In the genomic region with DNA sequence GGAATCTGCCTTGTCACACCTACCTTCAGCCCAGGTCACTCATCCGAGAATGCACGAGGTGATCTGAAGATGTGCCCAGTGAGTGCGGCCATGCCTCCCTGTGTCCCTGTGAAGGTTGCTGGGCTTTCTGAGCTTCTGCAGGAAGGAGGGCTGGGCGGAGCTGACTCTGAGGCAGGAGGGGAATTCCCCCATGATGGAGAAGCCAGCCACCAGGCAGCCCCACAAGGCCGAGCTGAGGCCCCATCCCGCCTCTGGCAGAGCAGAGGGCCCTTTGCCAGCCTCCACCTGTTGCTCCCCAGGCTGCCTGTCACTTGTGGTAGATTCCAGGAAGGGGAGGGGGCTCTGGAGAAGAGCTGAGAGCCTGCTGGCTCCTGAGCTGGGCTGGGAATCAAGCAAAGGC, we compare ENCODE assay signal across 8 mouse cellular contexts. TPM values are rescaled to one million over a fixed set of nuclear protein-coding genes. Genes with fewer than 3 reads are reported as not detected.
DNase-seq lines count a peak whose midpoint lies in the region; ATAC-seq lines count a peak whose summit lies in the region.

A gene (minus strand): TSS at position 108 of the 400 bp plus-strand sequence.

- no peaks in the 10 kb centered on the region for H3K9me3 ChIP-seq in limb, embryonic 13.5 days
- H3K9me3 ChIP-seq in neural tube, embryonic 14.5 days (ENCODE audit: control insufficient read depth, low read length): no peaks in the 10 kb centered on the region

- H3K4me3 ChIP-seq in limb, embryonic 13.5 days: no peak within 1 kb of the TSS
- no peak within 1 kb of the TSS for H3K4me3 ChIP-seq in neural tube, embryonic 14.5 days (ENCODE audit: low read depth, low read length)

- no peak for DNase-seq in layer of hippocampus, adult 8-10 months (ENCODE audit: low spot score in 2 of 2)
- no peak for DNase-seq in layer of hippocampus, adult 9-10 months (ENCODE audit: low spot score)
- peak; percentile 79 for DNase-seq in adrenal gland, postnatal 14 days
- no peak for DNase-seq in gastrocnemius, postnatal 36 days
- DNase-seq in induced T-regulatory cell, adult 2 months (ENCODE audit: low read depth): peak; percentile 91

- H3K27ac ChIP-seq in limb, embryonic 13.5 days: no peak within 1 kb of the TSS; the same call in 1 of the 2 replicates
- no peak within 1 kb of the TSS for H3K27ac ChIP-seq in neural tube, embryonic 14.5 days (ENCODE audit: low read depth, low read length)

- H3K4me2 ChIP-seq in limb, embryonic 13.5 days (replicated peaks): peak within 1 kb of the TSS; percentile 28
- H3K4me2 ChIP-seq in neural tube, embryonic 14.5 days (ENCODE audit: low read depth, low read length): no peak within 1 kb of the TSS

- no peaks in the 10 kb centered on the region for H3K36me3 ChIP-seq in limb, embryonic 13.5 days
- no peaks in the 10 kb centered on the region for H3K36me3 ChIP-seq in neural tube, embryonic 14.5 days (ENCODE audit: control insufficient read depth, insufficient read depth, low read length)

- peaks cover 12% of the 10 kb centered on the region; the same call in 1 of the 2 replicates for H3K4me1 ChIP-seq in limb, embryonic 13.5 days
- H3K4me1 ChIP-seq in neural tube, embryonic 14.5 days (ENCODE audit: control insufficient read depth, insufficient read depth, low read length): no peaks in the 10 kb centered on the region

- no peak for ATAC-seq in limb, embryonic 13.5 days (ENCODE audit: low FRiP score, low read depth)
- ATAC-seq in neural tube, embryonic 14.5 days (ENCODE audit: low read depth): no peak
- no peak for ATAC-seq in cerebellum, adult (ENCODE audit: insufficient number of reproducible peaks, low FRiP score, low TSS enrichment)

- no peaks in the 10 kb centered on the region for H3K27me3 ChIP-seq in limb, embryonic 13.5 days
- no peaks in the 10 kb centered on the region for H3K27me3 ChIP-seq in neural tube, embryonic 14.5 days (ENCODE audit: control insufficient read depth, insufficient read depth, low read length)

- 33% methylated on average over 6 of the region's 6 CpGs for WGBS in limb, embryonic 13.5 days
- WGBS in neural tube, embryonic 14.5 days: 54% methylated on average over 6 of the region's 6 CpGs

- peak within 1 kb of the TSS; percentile 31; the same call in 1 of the 2 replicates for H3K9ac ChIP-seq in limb, embryonic 13.5 days
- H3K9ac ChIP-seq in neural tube, embryonic 14.5 days (replicated peaks; ENCODE audit: low read depth, low read length): no peak within 1 kb of the TSS

- intact Hi-C loops in gastrocnemius, postnatal 36 days (cut with DNase I): no loop called here

RNA-seq across cellular contexts. Expression of the gene that starts here (rescaled TPM):
- total RNA-seq in layer of hippocampus, adult 8-10 months (2022): 10 to 100 TPM; 31.4 to 34.3 (median 33.9) TPM
- 53.8 and 74.2 TPM in 2 replicates for total RNA-seq in adrenal gland, postnatal 14 days (2021)
- 10 to 100 TPM; 29.7 to 32.3 TPM for total RNA-seq in gastrocnemius, postnatal 36 days (2021)
- 22.4 and 23.3 TPM in 2 replicates for polyA plus RNA-seq in limb, embryonic 13.5 days (2015; fragmentation: Nextera tagmentation; extraction: Ambion mirVana)
- 16.1 TPM in 2 replicates for polyA plus RNA-seq in neural tube, embryonic 14.5 days (2014; fragmentation: Nextera tagmentation; extraction: Ambion mirVana)

Comparison
In these comparisons a context has a peak if more than half of its experiments do, and no peak if none do; other contexts are left out.
1. DNase-seq: peak in adrenal gland, postnatal 14 days (single experiment) and induced T-regulatory cell, adult 2 months (single experiment); none in layer of hippocampus, adult 8-10 months (0 of 2), layer of hippocampus, adult 9-10 months (single experiment) and gastrocnemius, postnatal 36 days (0 of 2).